Mouse (Mus musculus): ENCODE measurements around the gene Otof.

Gene Otof

GRCm38 (mm10) chr5:30387726-30388125 is 74.0 kb downstream of the Otof start:
- no peaks in the 10 kb centered on the region for H3K36me3 ChIP-seq (ENCODE audit: insufficient read depth, low read length)
- H3K9me3 ChIP-seq (ENCODE audit: low read length) = no peaks in the 10 kb centered on the region
- H3K4me3 ChIP-seq (replicated peaks; ENCODE audit: low read length) = no peak overlapping the region
- no peak for TF ChIP-seq POU5F1 (IDR thresholded peaks at IDR 0.05; ENCODE audit: borderline replicate concordance, low read length)
- no peak for TF ChIP-seq CTCF (conservative IDR thresholded peaks at IDR 0.05; ENCODE audit: low read length)
- TF ChIP-seq NANOG (IDR thresholded peaks at IDR 0.05; ENCODE audit: borderline replicate concordance, low read length) = no peak
- peaks cover 4% of the 10 kb centered on the region for H3K27me3 ChIP-seq (ENCODE audit: insufficient read depth, low read length)
- no peaks in the 10 kb centered on the region for H3K4me1 ChIP-seq (replicated peaks; ENCODE audit: low read depth, low read length)

GRCm38 (mm10) chr5:30382876-30383275 is 78.9 kb downstream of the Otof start:
- no peaks in the 10 kb centered on the region for H3K36me3 ChIP-seq (ENCODE audit: insufficient read depth, low read length)
- H3K4me3 ChIP-seq (replicated peaks; ENCODE audit: low read length) = no peak overlapping the region
- TF ChIP-seq CTCF (conservative IDR thresholded peaks at IDR 0.05; ENCODE audit: low read length) (no peak), POU5F1 (IDR thresholded peaks at IDR 0.05; ENCODE audit: borderline replicate concordance, low read length) (no peak), NANOG (IDR thresholded peaks at IDR 0.05; ENCODE audit: borderline replicate concordance, low read length) (no peak)
- 0 out of 2 replicates have a peak, but pooled peaks cover 4% of the 10 kb centered on the region for H3K4me1 ChIP-seq (replicated peaks; ENCODE audit: low read depth, low read length)
- no peaks in the 10 kb centered on the region for H3K9me3 ChIP-seq (ENCODE audit: low read length)
- H3K27me3 ChIP-seq (ENCODE audit: insufficient read depth, low read length) = peaks cover 12% of the 10 kb centered on the region

- peaks cover 28% of the 10 kb centered on the region for H3K27me3 ChIP-seq (ENCODE audit: insufficient read depth, low read length)
- no peaks in the 10 kb centered on the region for H3K9me3 ChIP-seq (ENCODE audit: low read length)
- no peak overlapping the region for H3K4me3 ChIP-seq (replicated peaks; ENCODE audit: low read length)
- no peaks in the 10 kb centered on the region for H3K36me3 ChIP-seq (ENCODE audit: insufficient read depth, low read length)
- TF ChIP-seq NANOG (IDR thresholded peaks at IDR 0.05; ENCODE audit: borderline replicate concordance, low read length) = no peak
- no peak for TF ChIP-seq CTCF (conservative IDR thresholded peaks at IDR 0.05; ENCODE audit: low read length)
- TF ChIP-seq POU5F1 (IDR thresholded peaks at IDR 0.05; ENCODE audit: borderline replicate concordance, low read length) = no peak
- H3K4me1 ChIP-seq (replicated peaks; ENCODE audit: low read depth, low read length) = 0 out of 2 replicates have a peak, but pooled peaks cover 6% of the 10 kb centered on the region
Observed at GRCm38 (mm10) chr5:30369426-30369825, 92.3 kb downstream of the Otof start.

- Histone ChIP-seq H3K9me3 (ENCODE audit: low read length) (no peaks in the 10 kb centered on the region), H3K36me3 (ENCODE audit: insufficient read depth, low read length) (no peaks in the 10 kb centered on the region), H3K4me3 (replicated peaks; ENCODE audit: low read length) (no peak overlapping the region), H3K27me3 (ENCODE audit: insufficient read depth, low read length) (peaks cover 15% of the 10 kb centered on the region), H3K4me1 (replicated peaks; ENCODE audit: low read depth, low read length) (0 out of 2 replicates have a peak, but pooled peaks cover 6% of the 10 kb centered on the region)
- no peak for TF ChIP-seq POU5F1 (IDR thresholded peaks at IDR 0.05; ENCODE audit: borderline replicate concordance, low read length)
- no peak for TF ChIP-seq NANOG (IDR thresholded peaks at IDR 0.05; ENCODE audit: borderline replicate concordance, low read length)
Observed at GRCm38 (mm10) chr5:30367405-30367804, 94.3 kb downstream of the Otof start.

GRCm38 (mm10) chr5:30358436-30359099 is 103.2 kb downstream of the Otof start:
- Histone ChIP-seq H3K9me3 (ENCODE audit: low read length) (no peaks in the 10 kb centered on the region), H3K36me3 (ENCODE audit: insufficient read depth, low read length) (no peaks in the 10 kb centered on the region), H3K4me1 (replicated peaks; ENCODE audit: low read depth, low read length) (0 out of 2 replicates have a peak, but pooled peaks cover 3% of the 10 kb centered on the region), H3K4me3 (replicated peaks; ENCODE audit: low read length) (no peak overlapping the region), H3K27me3 (ENCODE audit: insufficient read depth, low read length) (peaks cover 12% of the 10 kb centered on the region; the same call in 1 of the 2 replicates)
- TF ChIP-seq CTCF (conservative IDR thresholded peaks at IDR 0.05; ENCODE audit: low read length) (no peak), POU5F1 (IDR thresholded peaks at IDR 0.05; ENCODE audit: borderline replicate concordance, low read length) (no peak), NANOG (IDR thresholded peaks at IDR 0.05; ENCODE audit: borderline replicate concordance, low read length) (no peak)

GRCm38 (mm10) chr5:30356647-30357046 is 105.1 kb downstream of the Otof start:
- Histone ChIP-seq H3K9me3 (ENCODE audit: low read length) (no peaks in the 10 kb centered on the region), H3K4me1 (replicated peaks; ENCODE audit: low read depth, low read length) (0 out of 2 replicates have a peak, but pooled peaks cover 5% of the 10 kb centered on the region), H3K36me3 (ENCODE audit: insufficient read depth, low read length) (no peaks in the 10 kb centered on the region), H3K4me3 (replicated peaks; ENCODE audit: low read length) (no peak overlapping the region), H3K27me3 (ENCODE audit: insufficient read depth, low read length) (peaks cover 12% of the 10 kb centered on the region; the same call in 1 of the 2 replicates)
- TF ChIP-seq NANOG (IDR thresholded peaks at IDR 0.05; ENCODE audit: borderline replicate concordance, low read length) (no peak), POU5F1 (IDR thresholded peaks at IDR 0.05; ENCODE audit: borderline replicate concordance, low read length) (no peak), CTCF (conservative IDR thresholded peaks at IDR 0.05; ENCODE audit: low read length) (no peak)

GRCm38 (mm10) chr5:30355559-30356159 is 106.1 kb downstream of the Otof start:
- no peak overlapping the region for H3K4me3 ChIP-seq (replicated peaks; ENCODE audit: low read length)
- H3K9me3 ChIP-seq (ENCODE audit: low read length) = no peaks in the 10 kb centered on the region
- TF ChIP-seq CTCF (conservative IDR thresholded peaks at IDR 0.05; ENCODE audit: low read length) = no peak
- TF ChIP-seq NANOG (IDR thresholded peaks at IDR 0.05; ENCODE audit: borderline replicate concordance, low read length) = no peak
- TF ChIP-seq POU5F1 (IDR thresholded peaks at IDR 0.05; ENCODE audit: borderline replicate concordance, low read length) = no peak
- peaks cover 12% of the 10 kb centered on the region; the same call in 1 of the 2 replicates for H3K27me3 ChIP-seq (ENCODE audit: insufficient read depth, low read length)
- H3K4me1 ChIP-seq (replicated peaks; ENCODE audit: low read depth, low read length) = 0 out of 2 replicates have a peak, but pooled peaks cover 5% of the 10 kb centered on the region
- no peaks in the 10 kb centered on the region for H3K36me3 ChIP-seq (ENCODE audit: insufficient read depth, low read length)

GRCm38 (mm10) chr5:30355114-30355513 is 106.6 kb downstream of the Otof start:
- H3K4me3 ChIP-seq (replicated peaks; ENCODE audit: low read length) = no peak overlapping the region
- peaks cover 12% of the 10 kb centered on the region; the same call in 1 of the 2 replicates for H3K27me3 ChIP-seq (ENCODE audit: insufficient read depth, low read length)
- TF ChIP-seq NANOG (IDR thresholded peaks at IDR 0.05; ENCODE audit: borderline replicate concordance, low read length) (no peak), CTCF (conservative IDR thresholded peaks at IDR 0.05; ENCODE audit: low read length) (no peak), POU5F1 (IDR thresholded peaks at IDR 0.05; ENCODE audit: borderline replicate concordance, low read length) (no peak)
- H3K4me1 ChIP-seq (replicated peaks; ENCODE audit: low read depth, low read length) = 0 out of 2 replicates have a peak, but pooled peaks cover 5% of the 10 kb centered on the region
- no peaks in the 10 kb centered on the region for H3K9me3 ChIP-seq (ENCODE audit: low read length)
- no peaks in the 10 kb centered on the region for H3K36me3 ChIP-seq (ENCODE audit: insufficient read depth, low read length)
